Mouse (Mus musculus) spleen, adult 2 months (tissue): Measurements from ENCODE around the gene Fxyd4.

Experiments
- CTCF ChIP-seq: fragments of 200-500 bp; IDR thresholded peaks from 2 replicates; pipeline ENCODE4 v1.5.1; 2011; ENCODE audit warnings: mild to moderate bottlenecking, inconsistent platforms; ENCODE audit not compliant: insufficient read depth, insufficient read length, insufficient replicate concordance; ENCODE audit errors: extremely low read depth
- POLR2A ChIP-seq: fragments of 200-500 bp; IDR thresholded peaks from 2 replicates; pipeline ENCODE4 v1.6.1; 2011; ENCODE audit warnings: low read depth, low read length, inconsistent platforms

- TF ChIP-seq POLR2A (no peak), CTCF (no peak)
Observed at GRCm38 (mm10) chr6:117890257-117890656, 47.2 kb downstream of the Fxyd4 start.
